Mouse (Mus musculus): ENCODE results near the gene Tnfaip1. TPM values are rescaled to one million over a fixed set of nuclear protein-coding genes. Genes with fewer than 3 reads are reported as not detected.

Tnfaip1 gene
- 47.6 and 55.5 TPM in 2 replicates for polyA plus RNA-seq (2015; fragmentation: Nextera tagmentation; extraction: Ambion mirVana)

GRCm38 (mm10) chr11:78536080-78536689 lies at the start of gene Tnfaip1, which contains the start of gene Ift20:
Gene Tnfaip1 (minus strand): TSS chr11:78536332.
Gene Ift20 (plus strand): TSS chr11:78536361.

GRCm38 (mm10) chr11:78550168-78551058 lies 14.3 kb upstream of the Tnfaip1 start, which contains the start of gene Tmem97:
Gene Tmem97 (minus strand): TSS chr11:78550777.

GRCm38 (mm10) chr11:78512025-78512957 lies 23.8 kb downstream of the Tnfaip1 start, which contains the start of the genes Tmem199 and Poldip2:
Gene Tmem199 (minus strand): TSS chr11:78512172.
Gene Poldip2 (plus strand): TSS chr11:78512193.

GRCm38 (mm10) chr11:78502909-78503650 lies 33.1 kb downstream of the Tnfaip1 start, which contains the start of gene Sebox:
Gene Sebox (plus strand): TSS chr11:78503447.

GRCm38 (mm10) chr11:78499004-78499403 lies 37.1 kb downstream of the Tnfaip1 start, which contains the start of gene Vtn:
Gene Vtn (plus strand): TSS chr11:78499091.

GRCm38 (mm10) chr11:78497544-78498522 lies 38.3 kb downstream of the Tnfaip1 start, which contains the start of gene Sarm1:
Gene Sarm1 (minus strand): TSS chr11:78497754.

Other genes with a start within 250 kb of the Tnfaip1 start
- gene BC030499, start 245.5 kb downstream of the Tnfaip1 start, polyA plus RNA-seq (2015; fragmentation: Nextera tagmentation; extraction: Ambion mirVana), result 0.21 and 0.30 TPM in 2 replicates
- gene Spag5, start 234.8 kb downstream of the Tnfaip1 start, polyA plus RNA-seq (2015; fragmentation: Nextera tagmentation; extraction: Ambion mirVana), result 4.7 and 7.4 TPM in 2 replicates
- 8.1 and 10.6 TPM in 2 replicates for gene Aldoc, start 213.4 kb downstream of the Tnfaip1 start, polyA plus RNA-seq (2015; fragmentation: Nextera tagmentation; extraction: Ambion mirVana)
- 41.8 and 43.6 TPM in 2 replicates for gene Pigs, start 207.9 kb downstream of the Tnfaip1 start, polyA plus RNA-seq (2015; fragmentation: Nextera tagmentation; extraction: Ambion mirVana)
- gene Unc119, start 192.8 kb downstream of the Tnfaip1 start, polyA plus RNA-seq (2015; fragmentation: Nextera tagmentation; extraction: Ambion mirVana), result 69.4 and 71.4 TPM in 2 replicates
- 0.07 TPM in 1 of 2 replicates, not detected in the other for gene Foxn1, start 149.8 kb downstream of the Tnfaip1 start, polyA plus RNA-seq (2015; fragmentation: Nextera tagmentation; extraction: Ambion mirVana)
- gene Slc13a2, start 114.1 kb downstream of the Tnfaip1 start, polyA plus RNA-seq (2015; fragmentation: Nextera tagmentation; extraction: Ambion mirVana), result not detected in 2 replicates
- 25.7 and 27.4 TPM in 2 replicates for gene Slc46a1, start 70.6 kb downstream of the Tnfaip1 start, polyA plus RNA-seq (2015; fragmentation: Nextera tagmentation; extraction: Ambion mirVana)
- gene Sarm1, start 38.6 kb downstream of the Tnfaip1 start, polyA plus RNA-seq (2015; fragmentation: Nextera tagmentation; extraction: Ambion mirVana), result 0.24 and 0.27 TPM in 2 replicates
- 1.2 and 2.1 TPM in 2 replicates for gene Vtn, start 37.2 kb downstream of the Tnfaip1 start, polyA plus RNA-seq (2015; fragmentation: Nextera tagmentation; extraction: Ambion mirVana)
- not detected in 2 replicates for gene Sebox, start 32.9 kb downstream of the Tnfaip1 start, polyA plus RNA-seq (2015; fragmentation: Nextera tagmentation; extraction: Ambion mirVana)
- 32.0 and 32.8 TPM in 2 replicates for gene Tmem199, start 24.2 kb downstream of the Tnfaip1 start, polyA plus RNA-seq (2015; fragmentation: Nextera tagmentation; extraction: Ambion mirVana)
- gene Poldip2, start 24.1 kb downstream of the Tnfaip1 start, polyA plus RNA-seq (2015; fragmentation: Nextera tagmentation; extraction: Ambion mirVana), result 81.4 and 86.2 TPM in 2 replicates
- 132 and 156 TPM in 2 replicates for gene Ift20, start within 50 bp of the Tnfaip1 start, polyA plus RNA-seq (2015; fragmentation: Nextera tagmentation; extraction: Ambion mirVana)
- 43.6 and 70.8 TPM in 2 replicates for gene Tmem97, start 14.4 kb upstream of the Tnfaip1 start, polyA plus RNA-seq (2015; fragmentation: Nextera tagmentation; extraction: Ambion mirVana)
- gene Nlk, start 161.0 kb upstream of the Tnfaip1 start, polyA plus RNA-seq (2015; fragmentation: Nextera tagmentation; extraction: Ambion mirVana), result 10.1 and 10.2 TPM in 2 replicates
- 27.8 and 29.8 TPM in 2 replicates for gene Ccnq, start 215.4 kb upstream of the Tnfaip1 start, polyA plus RNA-seq (2015; fragmentation: Nextera tagmentation; extraction: Ambion mirVana)